Mouse (Mus musculus) T-cell, adult 66 days (primary cell): ENCODE results near the gene Myo1d. TPM values are rescaled to one million over a fixed set of nuclear protein-coding genes. Genes with fewer than 3 reads are reported as not detected.

ENCODE experiments used
- total RNA-seq, 2 experiments: library from RNA; stranded (reverse); gene quantifications; 3 replicates in 1 of 2; 4 replicates in 1 of 2; pipeline ENCODE4 v1.2.4; 2023

Myo1d gene
- 1 to 10 TPM; 1.1 to 1.2 TPM for total RNA-seq

GRCm38 (mm10) chr11:80779527-80780344 lies at the start of gene Myo1d:
Gene Myo1d, minus strand, starts transcription at chr11:80780025.

DNA sequence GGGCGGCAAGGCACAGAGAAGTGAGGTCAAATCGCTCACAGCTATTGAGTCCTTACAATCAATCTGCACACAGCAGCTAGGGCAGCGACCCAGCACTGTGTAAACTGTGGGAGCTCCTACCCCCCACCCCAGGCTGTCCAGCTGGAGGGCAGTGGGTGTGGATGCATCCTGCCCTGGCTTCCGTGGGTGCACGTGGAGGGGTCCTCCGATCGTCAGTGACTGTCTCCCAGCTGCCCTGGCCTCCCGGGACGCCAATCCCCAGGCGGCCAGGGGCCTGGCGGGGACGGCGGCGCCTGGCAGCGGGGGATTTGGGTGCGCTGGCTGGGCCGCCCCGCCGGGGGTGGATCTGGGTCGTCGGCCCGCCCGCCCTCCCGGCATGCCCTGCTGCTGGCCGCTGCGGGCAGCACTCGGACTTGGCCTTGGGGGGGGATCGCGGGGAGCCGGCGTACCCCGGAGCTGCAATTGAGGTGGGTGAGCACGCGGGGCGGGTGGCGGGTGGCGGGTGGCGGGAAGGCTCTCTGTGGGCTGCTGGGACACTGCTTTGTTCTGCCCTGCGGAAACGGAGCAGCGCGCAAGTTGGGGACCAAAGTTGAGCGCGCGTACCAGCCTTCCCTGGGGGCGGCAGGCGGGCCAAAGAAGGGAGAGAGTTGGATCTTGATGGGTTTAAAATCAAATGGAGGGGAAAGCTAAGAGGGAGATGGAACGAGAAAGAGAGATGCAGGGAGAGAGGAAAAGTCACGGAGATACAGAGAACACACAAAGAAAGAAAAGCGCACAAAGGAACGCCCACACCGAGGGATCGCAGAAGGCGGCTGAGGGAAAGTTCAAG lies 30.4 kb upstream of the Myo1d start, which contains the start of gene Tmem98:
Gene Tmem98, plus strand, starts transcription at position 183 of the 829 bp plus-strand sequence.

GRCm38 (mm10) chr11:80476222-80477189 lies 303.3 kb downstream of the Myo1d start, which contains the start of gene Cdk5r1:
Gene Cdk5r1, plus strand, starts transcription at chr11:80477023.

Other genes starting within 250 kb of the Myo1d start
- gene Tmem98, start 30.1 kb upstream of the Myo1d start, total RNA-seq = under 1 TPM in 1 of 2 experiments, not detected in 1; 0.44 TPM
- not detected for gene Spaca3, start 78.3 kb upstream of the Myo1d start, total RNA-seq